Mouse (Mus musculus) T-cell, adult 2 months (primary cell): ENCODE data around the gene Hps1.

Source experiments
- DNase-seq: peaks from one replicate; pipeline ENCODE4 v3.0.0; 2022; ENCODE audit warnings: low spot score

Gene Hps1

DNA sequence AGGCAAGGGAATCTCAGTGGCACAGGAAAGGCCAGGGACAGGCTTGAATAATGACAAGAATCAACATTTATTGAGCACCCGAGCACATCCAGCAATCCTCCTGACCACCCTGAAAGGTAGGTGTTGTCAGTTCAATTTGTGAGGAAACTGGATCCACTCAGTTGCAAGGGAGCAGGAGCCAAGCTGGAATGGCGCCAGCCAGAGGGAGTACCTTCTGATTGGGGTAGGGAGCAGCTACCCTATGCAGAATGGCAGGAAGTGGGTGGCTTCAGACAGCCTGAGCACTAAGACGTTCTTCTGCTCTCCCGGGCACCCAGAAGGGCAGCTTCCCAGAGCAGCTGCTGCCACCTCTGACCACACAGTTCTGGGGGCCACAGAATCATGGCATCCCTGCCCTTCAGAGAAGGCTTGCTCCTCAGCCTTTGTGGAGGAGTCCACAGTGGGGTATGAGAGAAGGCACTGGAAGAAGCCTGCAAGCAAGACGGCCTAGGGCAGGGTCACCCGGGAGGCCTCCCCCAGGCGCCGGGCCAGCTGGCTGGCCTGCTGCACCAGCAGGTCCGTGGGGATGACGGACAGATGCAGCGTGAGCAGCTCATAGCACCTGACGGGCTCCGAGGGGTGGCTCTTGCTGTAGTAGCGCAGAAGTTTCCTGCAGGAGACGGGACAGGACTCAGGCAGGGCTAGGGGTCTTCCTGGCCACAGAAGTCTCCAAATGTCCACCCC is 24.5 kb downstream of the Hps1 start:
- DNase-seq, result no peak

DNA sequence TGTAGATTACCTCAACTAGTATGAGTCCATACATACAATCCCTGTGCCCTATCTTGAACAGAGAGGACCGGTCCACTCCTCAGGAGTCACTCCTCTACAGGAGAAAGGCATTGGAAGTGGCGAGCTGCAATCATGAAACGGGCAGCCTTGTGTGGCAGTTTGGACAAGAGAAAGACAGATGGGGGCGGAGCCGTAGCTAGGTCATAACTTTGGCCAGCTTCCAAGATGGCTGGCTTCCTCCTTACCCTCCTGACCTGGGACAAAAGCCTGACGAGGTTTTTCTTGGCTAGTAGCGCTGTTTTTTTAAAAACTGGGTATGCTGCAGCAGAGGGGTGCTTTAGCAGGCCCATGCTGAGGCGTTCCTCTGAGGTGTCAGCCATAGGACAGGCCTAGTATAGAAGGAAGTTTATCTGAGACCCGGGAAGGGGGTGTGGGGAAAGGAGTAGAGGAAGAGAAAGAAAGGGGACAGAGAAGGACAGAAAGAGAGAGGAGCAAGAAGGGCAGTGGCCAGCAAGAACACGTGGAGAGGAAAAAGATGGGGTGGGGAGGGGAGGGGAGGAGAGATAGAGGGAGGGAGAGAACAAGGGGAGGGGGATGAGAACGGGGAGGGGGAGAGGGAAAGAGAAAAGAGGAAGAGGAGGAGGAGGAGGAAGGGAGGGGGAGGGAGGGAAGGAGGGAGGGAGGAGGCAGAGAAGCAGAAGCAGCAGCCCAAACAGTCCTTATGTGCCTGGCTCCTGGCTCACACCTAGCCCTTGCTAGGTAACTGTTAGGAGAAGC is 26.4 kb downstream of the Hps1 start:
- DNase-seq, result no peak

DNA sequence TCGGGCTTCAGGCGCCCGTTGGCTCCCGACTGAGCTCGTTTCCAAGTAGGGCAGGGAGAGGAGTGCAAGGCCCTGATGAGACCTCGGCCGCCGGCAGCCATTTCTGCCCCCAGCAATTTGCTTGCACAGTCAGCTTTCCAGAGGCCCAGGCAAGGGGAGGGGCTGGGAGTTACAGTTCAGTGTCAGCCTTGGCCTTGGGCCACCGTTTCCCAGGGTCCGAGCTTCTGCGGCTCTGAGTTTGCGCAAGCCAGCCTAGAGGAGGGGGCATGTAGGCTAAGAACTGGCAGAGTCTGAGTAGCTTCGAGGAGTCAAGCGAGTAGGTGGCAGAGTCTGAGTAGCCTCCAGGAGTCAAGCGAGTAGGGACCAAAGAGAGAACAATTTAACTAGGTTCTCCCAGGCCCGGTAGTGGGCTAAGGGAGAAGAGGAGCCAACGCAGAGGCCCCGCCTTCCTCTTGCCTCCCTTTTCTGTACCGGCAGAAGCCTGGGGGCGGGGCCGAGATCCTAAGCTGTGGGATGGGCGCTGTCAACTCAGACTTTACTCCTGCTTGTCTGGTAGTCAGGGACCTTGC is 27.3 kb downstream of the Hps1 start, which contains the start of gene Pyroxd2:
Gene Pyroxd2 (minus strand): TSS at position 413 of the 569 bp plus-strand sequence.
- DNase-seq, result no peak

DNA sequence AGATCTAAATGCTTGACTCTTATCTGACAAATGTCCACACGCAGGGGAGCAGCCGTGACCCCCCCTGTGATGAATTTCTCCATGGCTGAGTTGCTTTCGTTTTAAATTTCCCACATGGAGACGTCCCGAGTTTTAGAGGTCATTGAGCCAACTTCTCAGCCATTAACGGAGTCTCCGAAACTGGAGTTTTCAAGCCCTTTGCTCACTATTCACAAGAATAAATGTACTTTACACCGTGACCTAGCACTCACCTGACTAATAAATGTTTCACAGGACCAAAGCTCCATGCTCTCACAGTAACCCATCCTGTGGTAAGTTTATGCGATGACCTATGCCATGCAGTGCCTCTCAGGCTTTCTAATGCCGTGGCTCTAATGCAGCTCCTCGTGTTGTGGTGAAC is 29.6 kb downstream of the Hps1 start:
- no peak for DNase-seq

DNA sequence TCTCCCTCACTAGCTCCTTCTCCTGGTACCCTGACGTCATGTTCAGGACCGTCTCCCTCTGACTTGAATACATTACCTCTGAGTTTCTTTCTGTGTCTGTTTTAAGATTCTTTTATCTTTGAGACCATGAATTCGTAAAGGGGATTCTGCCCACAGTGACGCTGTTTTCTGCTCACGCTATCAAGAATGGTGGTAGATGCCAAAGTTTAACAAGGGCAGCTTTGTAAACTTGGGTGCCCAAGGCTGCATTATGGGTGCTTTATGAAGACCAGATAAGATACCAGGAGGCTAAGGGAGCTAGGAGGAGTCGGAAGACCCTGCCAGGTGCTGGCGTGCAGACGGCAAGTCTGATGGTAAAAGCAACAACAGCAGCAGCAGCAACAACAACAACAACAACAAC is 33.1 kb downstream of the Hps1 start:
- no peak for DNase-seq

DNA sequence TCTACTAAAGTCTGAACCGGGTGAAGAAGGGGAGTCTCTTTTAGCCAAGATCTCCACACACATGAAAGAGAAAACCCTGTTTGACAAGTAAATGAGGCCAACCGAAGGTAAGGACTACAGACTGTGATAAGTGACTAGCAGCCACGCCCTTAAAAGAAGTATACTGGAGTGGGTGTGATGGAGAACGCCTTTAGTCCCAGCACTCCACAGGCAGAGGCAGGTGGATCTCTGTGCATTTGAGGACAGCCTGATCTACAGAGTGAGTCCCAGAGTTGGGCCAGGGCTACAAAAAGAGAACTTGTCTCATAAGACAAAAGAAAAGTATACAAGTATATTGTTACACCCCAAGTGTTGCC is 33.9 kb downstream of the Hps1 start:
- no peak for DNase-seq

DNA sequence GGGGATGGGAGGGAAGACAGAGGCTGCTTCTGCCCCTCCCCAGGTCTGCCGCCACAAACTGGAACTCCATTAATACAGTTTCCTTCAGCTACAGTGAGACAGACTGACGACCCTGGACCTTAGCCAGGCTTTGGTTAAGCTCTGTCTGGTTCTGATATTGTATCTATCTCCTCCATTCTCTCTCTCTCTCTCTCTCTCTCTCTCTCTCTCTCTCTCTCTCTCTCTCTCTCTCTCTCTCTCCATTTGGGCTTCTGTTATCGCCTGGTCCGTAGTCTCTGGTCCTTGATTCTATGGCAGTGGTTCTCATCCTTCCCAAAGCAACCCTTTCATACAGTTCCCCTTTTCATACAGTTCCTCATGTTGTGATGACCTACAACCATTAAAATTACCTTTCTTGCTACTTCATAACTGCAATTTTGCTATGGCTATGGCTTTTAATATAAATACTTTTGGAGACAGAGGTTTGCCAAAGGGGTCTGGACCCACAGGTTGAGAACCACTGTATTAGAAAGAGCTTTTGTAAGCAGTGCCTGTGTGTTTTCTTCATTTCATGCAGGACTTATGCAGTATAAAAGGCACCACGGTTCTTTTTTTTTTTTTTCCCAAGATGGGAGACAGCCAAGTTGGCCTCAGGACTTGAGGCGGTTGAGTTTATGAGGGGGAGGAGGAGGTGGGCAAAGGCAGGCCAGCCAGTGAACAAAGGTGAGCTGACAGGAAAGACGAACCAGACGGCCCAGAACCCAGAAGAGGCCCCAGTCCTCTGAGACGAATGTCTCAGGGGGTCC is 34.5 kb downstream of the Hps1 start:
- no peak for DNase-seq

DNA sequence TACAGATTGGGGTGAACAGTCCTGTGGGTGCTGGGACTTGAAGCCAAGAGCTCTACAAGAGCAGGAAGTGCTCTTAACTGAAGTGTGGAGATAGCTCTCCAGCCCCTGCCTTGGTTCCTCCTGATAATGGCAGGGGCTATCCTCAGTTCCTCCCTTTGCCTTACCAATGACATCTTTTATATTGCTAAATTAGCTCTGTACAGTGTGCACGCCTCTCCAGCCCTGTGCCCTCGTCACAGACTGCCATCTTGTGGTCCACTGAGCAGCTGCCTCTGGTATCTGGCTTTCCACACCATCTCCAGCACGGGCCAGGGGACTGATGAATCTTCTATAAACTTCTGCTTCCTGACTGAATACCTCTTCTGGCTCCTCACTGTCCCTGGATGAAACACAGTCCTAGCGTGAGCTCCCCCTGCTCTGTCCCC is 35.6 kb downstream of the Hps1 start:
- DNase-seq, result peak; percentile 10

DNA sequence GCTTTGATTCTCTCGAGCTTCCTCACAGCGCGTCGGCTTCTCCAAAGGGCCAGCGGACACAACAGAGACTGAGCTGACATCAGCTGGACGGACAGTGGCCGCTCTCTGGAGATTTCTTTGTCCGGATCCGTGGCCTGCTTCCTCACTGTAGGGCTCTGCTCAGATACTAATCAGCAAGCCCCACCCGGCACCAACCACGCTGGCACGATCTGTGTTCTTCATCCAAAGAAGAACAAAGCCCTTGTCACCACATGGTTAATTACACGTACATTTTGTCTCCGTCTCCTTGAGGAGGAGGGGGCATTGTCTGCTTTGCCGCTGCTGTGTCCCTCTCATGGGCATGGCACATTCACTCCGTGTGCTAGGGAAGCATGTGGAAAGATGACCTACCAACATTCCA is 36.5 kb downstream of the Hps1 start:
- DNase-seq, result no peak

DNA sequence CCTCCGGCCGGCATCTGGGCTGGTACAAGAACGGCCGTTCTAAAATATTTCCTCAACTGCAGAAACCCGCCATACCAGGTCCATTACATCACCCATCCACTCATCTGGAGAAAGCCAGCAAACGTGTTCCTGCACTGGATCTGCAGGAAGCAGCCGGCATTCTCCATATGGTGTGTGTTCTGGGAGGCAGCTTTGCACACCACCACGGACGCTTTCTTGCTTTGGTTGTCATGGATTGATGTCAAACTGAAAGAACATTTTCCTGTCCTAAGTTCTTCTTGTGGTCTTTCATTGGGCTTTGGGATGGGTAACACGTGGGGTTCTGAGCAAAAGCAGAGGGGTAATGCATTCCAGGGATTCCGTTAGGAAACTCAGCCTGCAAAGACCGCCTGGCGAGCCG is 37.9 kb downstream of the Hps1 start:
- DNase-seq, result no peak

DNA sequence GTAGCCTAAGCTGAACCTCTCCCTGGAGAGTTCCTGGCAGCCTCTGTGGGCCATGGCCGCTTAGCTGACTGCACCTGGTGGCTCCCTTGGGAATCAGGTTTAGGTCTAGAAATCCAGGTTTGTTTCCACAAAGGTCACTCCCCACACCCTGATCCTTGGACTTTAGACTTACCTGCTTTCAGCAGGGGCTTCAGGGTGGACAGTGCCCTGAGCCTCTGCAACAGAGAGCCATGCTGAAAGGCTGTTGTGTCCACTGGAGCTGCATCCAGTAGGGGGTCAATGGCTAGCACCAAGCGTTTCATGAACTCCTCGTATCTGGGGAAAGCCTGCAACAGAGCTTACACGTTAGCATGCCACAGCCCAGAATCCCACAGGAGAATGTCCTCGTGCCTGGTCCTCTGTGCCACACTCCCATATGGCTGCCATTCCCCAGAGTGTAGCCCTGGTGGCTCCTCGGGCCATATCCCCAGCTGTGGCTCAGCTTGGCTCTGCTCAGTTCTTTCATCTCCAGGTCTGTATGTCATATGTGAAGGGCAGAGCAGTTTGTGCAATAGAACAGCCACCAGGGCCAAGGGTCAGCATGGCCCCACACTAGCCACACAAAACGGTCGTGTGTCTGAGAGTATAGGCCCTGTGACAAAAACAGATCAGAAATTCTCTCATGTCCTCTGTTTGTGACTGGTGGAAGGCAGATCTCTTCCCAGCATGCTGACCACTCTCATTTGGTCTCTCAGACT is 39.4 kb downstream of the Hps1 start:
- no peak for DNase-seq

DNA sequence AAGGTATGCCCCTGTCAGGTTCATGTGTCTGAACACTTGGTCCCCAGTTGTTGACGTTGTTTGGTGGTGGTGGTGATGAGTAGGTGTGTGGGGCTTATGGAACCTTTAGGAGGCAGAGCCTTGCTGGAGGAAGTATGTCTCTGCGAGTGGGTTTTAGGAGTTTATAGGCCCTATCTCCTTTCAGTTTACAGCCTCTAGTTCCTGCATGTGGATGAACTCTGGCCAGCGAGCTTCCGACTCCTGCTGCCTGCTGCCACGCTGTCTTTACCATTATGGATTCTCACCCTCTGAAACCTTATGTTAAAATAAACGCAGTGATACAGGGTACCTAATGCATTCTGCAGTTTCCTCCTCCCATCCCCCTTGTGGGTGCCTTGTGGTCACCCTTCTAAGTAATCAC is 40.0 kb downstream of the Hps1 start:
- no peak for DNase-seq

DNA sequence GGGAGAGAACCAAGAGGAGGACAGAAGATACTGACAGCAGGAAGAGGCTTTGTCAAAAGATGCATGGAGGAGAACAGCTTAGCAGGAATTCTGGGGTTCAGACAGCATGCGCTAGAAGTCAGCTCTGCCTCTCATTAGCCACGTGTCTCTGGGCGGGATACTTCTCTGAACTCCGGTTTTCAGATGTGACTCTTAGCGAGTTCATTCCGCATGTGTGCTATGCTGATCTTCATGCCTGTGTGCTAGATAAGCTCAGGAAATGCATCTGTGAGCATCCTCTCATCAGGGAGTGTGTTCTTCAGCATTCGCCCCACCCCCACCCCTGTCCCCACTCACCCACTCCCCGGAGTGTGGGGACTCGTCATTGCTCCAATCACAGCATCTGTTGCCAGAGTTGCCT is 42.0 kb downstream of the Hps1 start:
- DNase-seq, result no peak

DNA sequence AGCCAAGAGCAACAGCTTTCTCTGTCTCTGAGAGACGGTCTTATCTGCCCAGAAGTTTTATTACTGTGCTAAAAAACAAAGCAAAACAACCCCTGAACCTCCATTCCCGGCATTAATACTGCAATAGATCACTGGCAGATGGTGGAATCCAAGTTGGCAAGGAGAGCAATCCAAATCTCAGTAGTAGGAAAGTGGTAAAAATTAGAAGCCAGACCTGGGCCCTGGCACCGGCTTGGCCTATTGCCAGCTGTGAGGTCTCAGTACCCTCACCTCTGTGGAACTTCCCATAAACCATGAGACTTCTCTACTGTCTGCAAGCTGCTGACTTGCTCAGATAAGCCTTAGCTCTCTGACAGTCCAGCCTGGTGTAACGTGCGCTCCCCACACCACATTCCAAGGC is 44.8 kb downstream of the Hps1 start:
- DNase-seq, result no peak

DNA sequence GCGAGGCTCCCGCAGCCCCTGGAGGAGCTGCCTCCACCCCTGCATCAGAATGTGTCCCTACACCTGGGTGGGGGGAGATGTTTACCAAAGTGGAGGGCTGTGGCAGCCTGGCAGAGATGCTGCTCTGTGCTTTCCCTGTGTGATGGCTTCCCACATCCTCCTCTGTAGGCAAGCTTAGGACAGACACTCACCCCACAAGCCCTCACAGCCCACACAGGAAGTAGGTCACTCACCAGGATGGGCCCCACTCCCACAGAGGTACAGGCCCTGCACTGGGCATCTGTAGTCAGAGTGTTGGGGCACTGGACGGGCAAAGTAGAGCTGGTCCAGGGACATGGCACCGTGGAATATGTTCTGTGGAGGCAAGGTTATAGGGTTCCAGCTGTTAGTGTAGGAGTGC is 52.4 kb downstream of the Hps1 start:
- DNase-seq, result peak; percentile 48

DNA sequence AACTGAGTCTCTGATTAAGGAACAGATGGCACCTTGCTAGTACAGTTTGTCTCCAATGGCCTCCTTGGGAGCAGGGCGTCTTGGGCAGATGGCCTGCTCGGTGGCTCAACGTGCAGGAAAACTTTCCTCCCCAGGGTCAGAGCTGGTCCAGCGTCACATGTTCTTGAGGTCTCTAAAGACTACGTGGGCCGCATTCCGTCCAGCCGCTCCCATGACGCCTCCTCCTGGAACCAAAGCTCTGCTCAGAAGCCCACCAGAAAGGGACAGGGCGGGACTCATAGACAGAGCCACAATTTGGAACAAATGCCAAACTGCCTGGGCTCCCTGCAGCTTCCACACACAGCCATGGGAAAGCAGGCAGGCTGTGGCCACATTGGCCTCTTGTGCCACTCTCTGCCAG is 53.0 kb downstream of the Hps1 start:
- DNase-seq, result no peak

DNA sequence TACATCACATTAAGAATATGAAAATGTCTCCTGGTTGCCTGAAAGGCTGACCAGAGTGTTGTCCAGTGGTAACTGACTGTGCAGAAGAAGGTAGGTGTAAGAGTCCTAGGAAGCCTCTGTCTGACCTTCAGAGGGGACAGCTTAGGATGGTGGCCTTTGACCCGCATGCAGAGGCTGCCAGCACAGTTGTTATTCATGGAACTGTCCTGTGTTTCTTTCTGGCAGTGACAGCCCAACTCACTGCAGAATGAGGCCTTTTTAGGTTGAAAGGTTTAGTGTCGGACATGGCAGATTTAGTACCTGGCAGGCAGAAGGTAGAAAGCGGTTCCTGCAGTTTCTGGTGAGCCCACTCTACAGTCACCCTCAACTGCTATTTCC is 53.8 kb downstream of the Hps1 start:
- no peak for DNase-seq

DNA sequence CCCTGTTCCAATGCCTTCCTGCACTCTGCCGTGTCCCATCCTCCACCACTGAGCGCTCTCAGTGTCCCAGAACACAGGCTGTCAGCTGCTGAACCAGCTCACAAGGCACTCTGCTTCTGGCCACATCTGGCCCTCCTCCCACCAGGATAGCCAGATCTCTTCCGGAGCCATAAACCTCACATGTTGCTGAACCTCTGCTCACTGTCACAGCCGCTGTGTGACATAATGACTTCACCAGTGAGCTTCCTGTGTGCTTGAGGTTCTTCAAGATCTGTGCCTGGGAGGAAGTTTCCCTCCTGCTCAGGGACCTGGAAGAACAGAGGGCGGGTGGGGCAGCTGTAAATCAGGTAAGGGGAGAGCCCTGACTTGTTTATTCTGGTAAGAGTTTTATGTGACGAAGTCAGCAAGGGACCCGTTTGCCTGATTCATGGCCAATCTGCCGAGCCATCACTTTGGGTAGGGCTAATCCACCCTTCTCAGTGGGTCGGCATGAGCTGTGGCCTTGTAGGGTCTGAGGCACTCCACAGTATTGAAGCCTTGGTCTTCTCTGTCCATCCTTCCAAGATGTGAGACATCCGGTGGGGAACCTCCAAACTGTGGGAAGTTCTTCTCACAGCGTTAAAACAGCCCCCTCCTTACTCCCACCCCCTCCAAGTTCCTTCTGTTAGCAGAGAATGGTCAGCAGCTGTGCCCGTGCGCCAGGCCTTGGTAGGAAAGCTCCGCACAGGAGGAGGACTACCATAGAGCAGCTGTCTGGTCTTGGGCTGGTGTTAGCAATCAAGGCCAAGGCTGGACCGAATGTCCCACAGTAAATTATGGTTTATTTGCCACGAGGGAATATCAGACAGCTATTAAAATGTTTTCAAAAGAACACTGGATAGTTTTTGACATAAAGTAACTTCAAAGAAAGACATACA is 54.5 kb downstream of the Hps1 start:
- peak; percentile 51 for DNase-seq

DNA sequence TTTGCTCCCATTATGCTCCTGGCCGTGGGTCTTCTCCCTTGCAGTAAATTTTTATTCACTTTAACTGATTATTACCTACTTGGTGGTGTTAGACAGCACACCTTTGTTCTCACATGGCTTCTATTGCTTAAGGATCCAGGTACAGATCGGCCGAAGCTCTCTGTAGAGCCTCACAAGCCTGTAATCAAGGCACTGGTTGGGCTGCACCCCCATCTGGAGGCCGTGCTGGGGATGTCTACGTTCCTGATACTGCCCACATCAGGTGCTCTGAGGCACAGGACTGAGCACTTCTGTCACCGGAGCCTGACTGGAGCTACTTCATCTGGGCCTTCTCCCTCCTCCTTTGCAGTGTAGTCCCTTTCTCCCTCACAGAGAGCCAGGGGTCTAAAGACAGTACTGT is 56.5 kb downstream of the Hps1 start:
- DNase-seq, result no peak

DNA sequence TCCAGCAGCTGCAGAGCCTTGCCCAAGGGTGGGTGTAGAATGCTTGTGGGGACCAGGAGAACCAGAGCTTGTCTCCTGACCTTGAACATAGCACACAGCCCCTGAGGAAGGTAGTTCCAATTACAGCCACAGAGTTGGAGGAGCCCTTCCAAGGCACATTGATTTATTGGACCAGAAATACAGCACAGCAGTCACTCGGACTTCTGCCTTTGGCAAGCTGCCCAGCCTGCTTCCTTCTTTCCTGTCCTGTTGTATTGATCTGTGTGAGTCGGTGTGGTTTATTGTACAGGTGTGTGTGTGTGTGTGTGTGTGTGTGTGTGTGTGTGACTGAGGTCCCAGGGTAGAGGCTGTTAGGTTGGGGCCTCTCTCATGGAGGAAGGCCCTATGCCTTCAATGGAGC is 57.3 kb downstream of the Hps1 start:
- DNase-seq, result no peak

DNA sequence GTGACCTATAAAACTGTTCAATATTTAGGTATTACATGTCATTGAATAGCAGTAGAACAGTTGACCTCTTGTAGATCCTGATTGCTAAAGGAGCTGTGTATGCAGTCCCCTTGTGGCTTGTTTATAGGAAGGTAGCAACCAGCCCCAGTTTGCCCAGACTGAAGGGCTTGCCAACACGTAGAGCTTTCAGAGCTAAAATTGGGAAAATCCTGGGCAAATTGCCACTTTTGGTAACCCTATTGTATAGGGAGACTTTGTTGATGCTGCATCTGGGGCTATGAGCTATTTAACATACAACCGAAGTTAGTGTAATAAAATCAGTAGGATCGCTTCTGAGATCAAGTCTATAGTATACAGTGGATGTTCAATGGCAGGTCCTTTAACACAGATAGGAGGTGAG is 61.7 kb downstream of the Hps1 start:
- no peak for DNase-seq
